Mouse (Mus musculus): ENCODE measurements at regions not wholly inside any gene's neighbourhood (a gene's known extent, or its start where the extent isn't known, plus 50 kb on each side); places are given as distances from the start of the nearest gene placed in this dataset.
A peak's percentile ranks its signal among the peaks of the same experiment; 100 is the strongest.
"Not testable (repeated sequence)": the region's sequence is repeated elsewhere in the genome, so short reads cannot be mapped to it uniquely, and the experiment has no call there.

DNA sequence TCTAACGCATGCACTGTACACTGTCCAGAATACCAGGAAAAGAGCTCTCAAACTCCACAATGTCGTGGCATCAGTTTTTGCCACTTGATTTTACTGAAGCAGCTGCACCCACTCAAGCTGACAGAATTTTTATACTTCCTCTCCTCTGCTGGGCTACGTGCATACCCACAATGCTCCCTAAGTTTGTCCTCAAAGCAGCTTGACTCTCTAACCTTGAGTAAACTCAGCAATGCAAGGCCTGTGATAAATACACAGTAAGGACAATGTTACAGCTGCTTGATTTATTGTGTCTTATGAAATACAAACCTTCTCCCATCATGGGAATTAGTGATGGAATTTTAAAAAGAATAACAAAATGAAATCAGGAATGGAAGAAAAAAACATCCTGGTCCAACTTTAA, 129.7 kb downstream of the Trmt11 start:
- DNase-seq: peak; percentile 24

GRCm38 (mm10) chr10:30450616-30451015, 149.9 kb downstream of the Trmt11 start:
- no peak for DNase-seq

DNA sequence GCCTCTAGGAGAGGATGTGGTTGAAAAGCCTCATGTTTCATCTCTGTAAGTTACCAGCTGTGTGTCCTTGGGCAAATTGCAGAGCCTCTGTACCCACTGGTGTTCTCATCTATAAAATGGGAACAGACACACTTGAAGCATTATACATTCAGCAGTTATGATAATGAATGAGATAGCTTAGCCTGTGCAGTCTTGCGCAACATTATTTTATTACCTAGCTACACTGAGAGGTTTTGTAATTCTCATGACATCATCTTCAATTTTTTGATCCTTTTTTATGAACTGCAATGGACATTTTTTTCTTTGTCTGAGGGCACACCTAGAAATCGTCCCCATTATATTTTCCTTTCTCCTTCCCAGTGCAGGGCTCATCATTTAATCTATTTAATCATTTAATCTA, 153.5 kb downstream of the Trmt11 start:
- DNase-seq: no peak

DNA sequence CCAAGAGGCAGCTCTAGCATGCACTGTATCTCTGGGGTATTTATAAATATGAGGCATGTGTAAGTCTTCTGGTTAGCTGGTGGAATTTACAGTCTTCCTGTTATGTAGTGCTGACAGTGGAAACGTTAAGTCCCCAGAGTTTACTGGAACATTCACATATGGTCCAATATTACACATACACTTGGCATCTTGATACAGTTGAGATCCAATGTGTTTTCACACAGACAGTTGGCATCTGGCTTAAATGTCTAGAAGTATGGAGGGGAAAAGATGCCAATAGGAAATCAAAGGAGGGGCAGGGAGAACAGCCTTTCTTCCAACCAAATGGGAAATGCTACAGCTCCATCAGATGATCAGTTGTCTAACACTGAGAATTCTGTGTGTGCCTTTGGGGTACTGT, 154.0 kb downstream of the Trmt11 start:
- no peak for DNase-seq

- no peak for DNase-seq
These were observed 160.7 kb downstream of the Trmt11 start for GRCm38 (mm10) chr10:30439802-30440201.

- DNase-seq: no peak
These were observed 174.1 kb downstream of the Trmt11 start for GRCm38 (mm10) chr10:30426420-30426923.

DNA sequence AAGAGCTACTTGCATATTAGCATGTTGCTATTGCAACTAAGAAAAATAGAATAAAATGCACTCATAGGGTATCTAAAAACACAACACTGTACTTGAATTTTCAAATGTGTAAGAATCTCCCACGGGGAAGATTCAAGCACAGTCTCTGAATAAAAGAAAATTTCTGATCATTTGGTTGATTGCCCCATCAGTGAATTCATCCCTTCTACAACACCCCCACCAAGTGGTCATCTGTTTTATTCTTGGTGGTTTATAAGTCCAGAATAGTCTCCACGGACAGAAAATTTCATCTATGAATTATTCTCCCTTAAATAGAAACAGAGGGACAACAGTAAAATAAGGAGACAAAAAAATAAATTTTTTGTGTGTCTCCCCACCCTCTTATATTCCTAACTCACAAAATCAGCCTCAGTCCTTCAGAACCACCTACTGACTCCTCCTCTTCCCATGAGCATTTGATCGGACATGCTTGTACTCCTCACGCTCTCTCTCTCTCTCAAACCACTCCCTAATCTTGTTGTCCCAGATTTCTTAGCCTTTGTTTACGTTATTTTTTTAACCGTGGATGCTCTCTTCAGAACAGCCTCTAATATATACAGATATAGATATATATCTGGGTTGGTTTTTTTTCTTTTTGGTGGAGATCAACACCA, 181.0 kb downstream of the Trmt11 start:
- peak; percentile 14 for DNase-seq

DNA sequence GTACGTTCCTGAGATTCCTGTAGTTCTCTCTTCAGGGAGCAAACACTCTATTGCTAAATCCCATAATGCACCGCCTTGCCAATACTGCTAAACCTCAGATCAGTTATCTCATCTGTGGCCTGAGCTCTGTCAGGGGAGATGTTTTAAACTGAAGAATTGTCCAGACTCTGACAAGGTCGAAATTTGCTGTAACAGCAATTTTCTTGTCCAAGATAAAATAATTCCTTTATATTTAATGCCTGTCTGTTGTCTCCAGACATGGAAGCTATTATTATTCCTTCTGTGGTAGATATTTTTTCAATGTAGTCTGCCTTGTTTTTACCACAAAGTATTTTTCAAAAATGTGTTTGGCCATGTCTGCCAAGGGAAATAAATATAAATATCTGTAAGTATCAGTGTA, 184.2 kb downstream of the Trmt11 start:
- no peak for DNase-seq

DNA sequence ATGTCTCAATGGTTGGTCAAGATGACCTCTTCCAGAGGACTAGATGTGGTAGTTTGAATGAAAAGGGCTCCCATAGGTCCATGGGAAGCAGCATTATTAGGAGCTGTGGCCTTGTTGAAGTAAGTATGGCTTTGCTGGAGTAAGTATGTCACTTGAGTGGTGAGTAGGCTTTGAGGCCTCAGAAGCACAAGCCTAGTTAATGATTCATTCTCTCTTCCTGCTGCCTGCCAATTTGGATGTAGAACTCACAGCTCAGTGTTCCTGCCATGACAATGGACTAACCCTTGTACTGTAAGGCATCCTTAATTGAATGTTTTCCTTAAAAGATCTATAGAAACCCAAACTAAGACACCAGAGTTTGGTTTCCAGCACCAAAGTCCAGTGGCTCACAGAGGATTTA, 188.8 kb downstream of the Trmt11 start:
- no peak for DNase-seq

DNA sequence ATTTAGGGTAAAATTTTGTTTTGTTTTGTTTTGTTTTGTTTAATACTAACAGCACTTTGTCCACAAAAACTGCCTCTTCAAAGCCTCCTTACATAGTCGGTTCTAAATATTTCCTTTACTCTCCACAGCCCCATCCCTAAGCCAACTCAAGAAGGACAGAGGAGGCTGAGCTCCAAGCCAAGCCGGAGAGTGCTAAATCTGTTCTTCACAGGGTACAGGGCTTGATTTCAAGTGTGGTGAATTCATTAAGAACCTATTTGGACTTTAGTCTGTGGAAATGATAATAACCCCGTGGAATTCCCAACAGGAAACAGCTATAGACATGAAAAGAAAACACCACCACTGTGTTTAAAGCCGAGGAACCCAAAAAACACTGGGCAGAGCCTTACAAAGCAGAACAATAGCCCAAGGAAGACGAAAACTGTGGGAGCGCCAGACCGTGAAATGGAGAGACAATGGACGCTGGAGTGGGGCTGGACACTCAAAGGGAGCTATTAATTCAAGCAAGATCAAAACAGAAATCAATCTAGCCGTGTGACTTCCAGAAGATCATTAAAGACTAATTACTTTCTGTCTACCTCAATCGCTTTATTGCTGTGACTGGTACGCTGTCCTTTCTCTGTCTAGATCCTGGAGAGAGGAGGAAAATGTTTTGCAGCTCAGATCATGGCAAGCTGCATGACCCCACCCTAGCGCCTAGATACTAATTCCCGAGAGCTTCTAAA, 194.7 kb downstream of the Trmt11 start:
- no peak for DNase-seq

DNA sequence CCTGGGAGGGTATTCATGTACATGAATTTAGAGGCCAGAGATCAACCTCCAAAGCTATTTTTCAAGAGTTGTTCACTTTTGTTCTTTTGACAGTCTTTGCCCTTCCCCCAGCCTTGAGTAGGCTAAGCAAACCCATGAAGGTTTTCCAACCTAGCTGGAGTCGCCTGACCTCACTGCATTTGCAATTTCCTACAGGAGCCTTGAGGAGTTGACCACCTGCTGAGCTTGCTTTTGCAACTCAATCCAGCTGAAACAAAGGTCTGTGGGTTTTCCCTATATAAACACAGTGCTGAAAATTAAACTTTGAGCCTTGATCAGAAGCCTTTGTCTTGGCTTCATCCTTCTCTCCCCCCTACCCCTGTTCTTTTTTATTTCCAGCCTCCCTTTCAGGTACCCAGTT, 170.2 kb upstream of the Cenpw start:
- DNase-seq: no peak

DNA sequence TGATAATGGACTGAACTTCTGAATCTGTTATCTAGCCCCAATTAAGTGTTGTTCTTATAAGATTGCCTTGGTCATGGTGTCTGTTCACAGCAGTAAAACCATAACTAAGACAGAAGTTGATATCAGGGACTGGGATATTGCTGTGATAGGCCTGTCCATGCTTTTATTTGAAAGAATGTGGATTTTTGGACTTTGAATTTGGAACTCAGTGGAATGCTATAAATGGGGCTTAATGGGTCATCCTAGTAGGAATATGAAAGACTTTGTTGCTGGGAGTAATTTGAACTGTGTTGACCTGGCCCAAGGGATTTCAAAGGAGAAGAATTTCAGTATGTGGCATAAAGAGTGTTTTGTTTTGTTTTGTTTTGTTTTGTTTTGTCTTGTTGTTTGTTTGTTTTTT, 160.5 kb upstream of the Cenpw start:
- DNase-seq: not testable (repeated sequence)

- DNase-seq: no peak
These were observed 158.7 kb upstream of the Cenpw start for GRCm38 (mm10) chr10:30359051-30359450.

DNA sequence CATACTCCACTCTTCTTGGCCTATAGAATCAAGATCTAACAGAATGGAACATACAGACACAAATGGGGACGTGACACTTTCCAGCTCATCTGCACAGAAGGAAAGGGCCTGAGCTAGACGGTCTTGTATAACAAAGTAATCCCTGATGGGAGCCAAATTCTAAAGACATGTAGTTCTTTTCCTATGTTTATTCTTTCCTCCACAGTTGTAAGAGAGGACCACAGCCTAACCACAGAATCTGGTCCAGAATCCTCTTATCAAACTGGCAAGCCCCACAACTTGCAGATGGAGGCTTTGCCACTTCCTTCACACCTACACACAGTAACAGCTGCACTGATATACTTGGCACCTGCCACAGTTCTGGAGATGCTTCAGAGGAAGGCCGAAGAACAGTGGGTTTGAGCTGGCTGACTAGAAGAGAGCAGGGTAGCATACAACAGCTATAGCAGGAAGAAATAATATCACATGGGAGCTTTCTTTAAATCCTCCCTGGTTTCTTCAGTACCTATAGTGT, 142.7 kb upstream of the Cenpw start:
- no peak for DNase-seq

DNA sequence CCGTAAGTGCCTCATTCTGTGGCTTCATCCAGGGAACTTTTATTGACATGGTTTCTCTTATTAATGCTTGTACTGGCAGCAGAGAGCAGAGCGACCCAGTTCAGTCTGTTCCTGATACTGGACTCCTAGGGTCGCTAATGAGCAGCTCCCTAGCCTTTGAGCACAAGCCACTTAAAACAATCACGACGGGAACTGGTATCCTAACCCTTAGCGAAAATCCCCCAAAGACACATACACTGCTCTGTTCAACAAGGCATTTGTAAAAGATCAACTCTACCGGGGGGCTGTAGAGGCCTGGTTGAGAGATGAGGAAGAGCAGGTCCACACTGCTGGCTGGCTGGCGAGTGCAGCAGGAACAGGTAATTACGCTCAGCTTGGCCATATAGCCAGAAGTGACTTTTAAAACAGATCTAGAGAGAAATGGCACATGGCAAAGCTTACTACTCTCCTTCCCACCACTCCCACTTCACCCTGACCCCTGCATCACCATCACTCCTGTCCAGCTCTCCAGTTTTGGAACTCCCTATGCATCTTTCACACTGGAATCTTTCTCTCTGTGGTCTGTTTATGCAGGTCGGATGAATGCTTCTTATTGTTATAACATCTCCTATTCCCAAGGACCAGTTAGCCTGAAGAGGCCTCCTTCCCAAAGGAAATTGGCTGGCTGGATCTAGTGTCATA, 128.1 kb upstream of the Cenpw start:
- no peak for DNase-seq

- DNase-seq: no peak
These were observed 127.5 kb upstream of the Cenpw start for GRCm38 (mm10) chr10:30327849-30328248.

DNA sequence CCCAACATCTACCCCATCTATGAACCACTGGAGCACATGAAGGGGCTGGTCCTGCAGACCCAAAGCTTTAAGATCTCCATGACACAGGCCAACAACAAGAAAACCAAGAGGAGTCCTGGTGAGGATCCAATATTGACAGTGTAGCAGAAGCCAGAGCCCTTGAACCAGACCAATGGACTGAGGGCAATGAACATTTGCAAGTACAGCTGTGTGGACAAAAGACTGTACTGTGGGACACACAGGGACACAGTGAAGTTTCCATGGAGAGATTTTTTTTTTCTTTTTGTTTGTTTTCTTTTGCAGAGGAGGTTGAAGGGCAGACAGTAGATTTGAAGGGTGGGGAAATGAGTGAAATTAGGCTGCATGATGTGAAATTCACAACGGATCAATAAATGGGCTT, 126.5 kb upstream of the Cenpw start:
- DNase-seq: no peak

DNA sequence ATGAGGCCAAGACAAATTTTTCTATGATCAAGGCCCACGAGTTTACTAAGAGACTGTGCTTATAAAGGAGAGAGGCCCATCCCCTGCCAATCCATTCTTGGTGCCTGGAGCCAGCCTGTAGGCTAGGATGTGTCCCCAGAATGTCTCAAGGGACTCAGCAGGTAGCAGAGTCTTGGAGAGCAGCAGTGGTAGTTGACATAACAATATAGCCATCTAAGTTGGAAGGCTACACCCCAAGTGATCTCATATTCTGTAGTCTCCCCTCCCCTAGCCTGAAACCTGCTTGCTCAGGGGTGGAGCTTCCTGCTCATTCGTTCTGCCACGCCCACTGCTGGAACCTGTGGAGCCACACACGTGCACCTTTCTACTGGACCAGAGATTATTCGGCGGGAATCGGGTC, 95.5 kb upstream of the Cenpw start:
- not testable (repeated sequence) for DNase-seq

DNA sequence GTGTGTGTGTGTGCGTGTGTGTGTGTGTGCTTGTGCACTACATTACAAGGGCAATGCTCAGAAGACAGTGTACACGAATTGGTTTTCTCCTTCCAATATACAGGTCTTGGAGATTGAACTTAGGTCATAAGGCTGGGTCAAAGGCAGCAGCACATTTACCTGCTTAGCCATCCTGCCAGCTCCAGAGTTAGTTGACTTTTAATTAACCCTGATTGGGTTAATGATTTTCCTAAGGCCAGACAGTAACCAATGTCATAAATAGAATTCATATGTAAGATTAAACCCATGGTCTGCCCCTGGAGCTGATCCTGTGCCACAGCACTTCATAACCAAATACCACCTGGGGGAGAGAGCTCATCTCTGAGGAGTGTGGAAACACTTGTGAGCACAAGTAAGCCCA, 81.3 kb upstream of the Cenpw start:
- no peak for DNase-seq

- no peak for DNase-seq
These were observed 80.1 kb upstream of the Cenpw start for GRCm38 (mm10) chr10:30280451-30280850.

DNA sequence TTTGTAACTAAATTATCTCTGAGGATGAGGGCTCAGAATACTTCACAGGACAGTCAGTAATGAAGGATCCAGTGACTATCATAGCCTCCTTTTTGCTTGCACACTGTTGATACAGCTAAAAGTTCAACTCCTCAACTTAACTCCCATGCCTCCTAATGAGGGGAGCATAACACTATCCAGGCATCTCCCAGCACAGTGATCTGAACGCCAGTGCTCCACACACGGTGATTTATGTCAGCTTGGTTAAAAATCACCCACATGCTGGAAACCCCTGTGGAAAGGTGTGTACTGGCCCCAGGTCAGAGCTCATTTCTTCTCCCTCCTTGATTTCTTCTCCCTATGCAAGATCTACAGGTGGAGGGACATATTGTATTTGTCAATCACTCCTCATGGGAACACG, 79.6 kb upstream of the Cenpw start:
- no peak for DNase-seq

GRCm38 (mm10) chr10:30278987-30279386, 78.6 kb upstream of the Cenpw start:
- DNase-seq: no peak

- no peak for DNase-seq
These were observed 64.8 kb upstream of the Cenpw start for GRCm38 (mm10) chr10:30265129-30265528.

DNA sequence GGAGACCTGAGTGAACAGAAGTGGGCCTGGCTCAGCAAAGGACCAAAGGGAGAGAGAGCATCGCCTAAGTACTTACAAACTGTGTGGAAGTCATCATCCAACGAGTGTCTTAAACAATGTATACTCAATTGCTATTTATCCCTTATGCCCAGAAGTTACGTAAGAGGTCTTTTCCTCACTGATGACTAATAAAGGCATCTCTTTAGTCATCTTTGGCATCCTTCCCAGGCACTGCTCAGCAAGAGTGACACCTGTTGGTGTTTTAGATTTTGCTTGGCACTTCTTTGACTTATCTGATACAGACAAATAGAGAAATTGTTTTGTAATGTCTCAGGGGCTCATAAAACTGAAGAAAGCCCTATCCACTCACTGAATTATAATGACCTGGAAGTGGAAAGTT, 59.4 kb upstream of the Cenpw start:
- DNase-seq: no peak

Measured in lung, postnatal 36 days (tissue).